Mouse (Mus musculus): Measurements from ENCODE around the gene Zfp446.

DNA sequence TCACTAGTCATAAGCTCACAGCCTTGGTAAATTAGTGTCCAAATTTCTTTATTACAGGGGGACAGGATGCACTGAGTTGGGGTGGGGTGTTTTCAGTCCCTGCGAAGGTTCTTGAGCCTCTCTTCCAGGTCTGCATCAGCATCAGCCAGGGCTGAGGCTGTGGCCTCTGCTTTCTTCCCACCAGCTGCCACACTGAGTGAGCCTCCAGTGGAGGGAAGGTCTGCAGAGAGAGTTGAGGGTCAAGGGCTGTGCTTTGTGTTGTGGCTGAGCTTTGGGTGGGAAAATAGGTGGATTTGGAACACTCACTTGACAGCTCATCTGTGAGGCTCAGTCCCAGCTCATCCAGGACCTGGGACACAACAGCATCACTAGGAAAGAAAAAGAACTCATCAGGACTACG lies 54.3 kb downstream of the Zfp446 start:
- TF ChIP-seq GATA1 (IDR thresholded peaks at IDR 0.05; ENCODE audit: low read length) (no peak), TAL1 (IDR thresholded peaks at IDR 0.05; ENCODE audit: low read length) (no peak)
